Mouse (Mus musculus) myocyte (in vitro differentiated cells): ENCODE measurements around the gene Rhoa.

Source experiments
- MYOD1 ChIP-seq, 3 experiments: IDR thresholded peaks; one replicate each; pipeline ENCODE4 v1.6.1; 2011; ENCODE audit warnings: control low read depth in 2 of 3, low read depth in 2 of 3, mild to moderate bottlenecking in 2 of 3, moderate library complexity in 1 of 3; ENCODE audit not compliant: insufficient read length in 2 of 3, control insufficient read depth in 1 of 3
- MYOG ChIP-seq, 3 experiments: IDR thresholded peaks; one replicate each; pipeline ENCODE4 v1.6.1; 2011; ENCODE audit warnings: control low read depth in 2 of 3, low read depth in 2 of 3, mild to moderate bottlenecking in 2 of 3; ENCODE audit not compliant: insufficient read length in 2 of 3, control insufficient read depth in 1 of 3, insufficient read depth in 1 of 3
- POLR2A ChIP-seq: IDR thresholded peaks from one replicate; pipeline ENCODE4 v1.6.1; 2011; ENCODE audit warnings: low read depth, mild to moderate bottlenecking, control low read depth, moderate library complexity; ENCODE audit not compliant: insufficient read length
- POLR2AphosphoS2 ChIP-seq: IDR thresholded peaks from one replicate; pipeline ENCODE4 v1.6.1; 2011; ENCODE audit warnings: low read depth, control low read depth; ENCODE audit not compliant: insufficient read length
- REST ChIP-seq: IDR thresholded peaks from one replicate; pipeline ENCODE4 v1.6.1; 2011; ENCODE audit warnings: mild to moderate bottlenecking, control low read depth, moderate library complexity; ENCODE audit not compliant: insufficient read depth, insufficient read length
- TCF12 ChIP-seq: IDR thresholded peaks from one replicate; pipeline ENCODE4 v1.6.1; 2011; ENCODE audit warnings: mild to moderate bottlenecking, control low read depth; ENCODE audit not compliant: poor library complexity, insufficient read depth, severe bottlenecking
- USF1 ChIP-seq: IDR thresholded peaks from one replicate; pipeline ENCODE4 v1.6.1; 2011; ENCODE audit warnings: low read depth, mild to moderate bottlenecking, control low read depth, moderate library complexity

- TF ChIP-seq MYOG (IDR thresholded peaks at IDR 0.05; ENCODE audit: control insufficient read depth in 1 of 3, insufficient read depth in 1 of 3, insufficient read length in 2 of 3, low read depth in 2 of 3) (no peak), POLR2A (no peak), TCF12 (no peak), MYOD1 (IDR thresholded peaks at IDR 0.05; ENCODE audit: control insufficient read depth in 1 of 3, insufficient read length in 2 of 3, low read depth in 2 of 3) (no peak), USF1 (peak; percentile 90), POLR2AphosphoS2 (no peak), REST (no peak)
Observed at GRCm38 (mm10) chr9:108307021-108307807, 1.3 kb downstream of the Rhoa start.
